Mouse (Mus musculus): ENCODE measurements around the gene Nsfl1c.

GRCm38 (mm10) chr2:151533632-151534031 is 39.6 kb downstream of the Nsfl1c start:
- TF ChIP-seq CTCF (IDR thresholded peaks at IDR 0.05; ENCODE audit: borderline replicate concordance, control insufficient read depth, extremely low read depth, insufficient read depth, low read length, poor library complexity) (no peak), POLR2A (IDR thresholded peaks at IDR 0.05; ENCODE audit: control insufficient read depth, extremely low read depth, insufficient read depth, low read length, poor library complexity) (no peak)
